19 mouse cellular contexts compared by ENCODE assay signal in the genomic region with DNA sequence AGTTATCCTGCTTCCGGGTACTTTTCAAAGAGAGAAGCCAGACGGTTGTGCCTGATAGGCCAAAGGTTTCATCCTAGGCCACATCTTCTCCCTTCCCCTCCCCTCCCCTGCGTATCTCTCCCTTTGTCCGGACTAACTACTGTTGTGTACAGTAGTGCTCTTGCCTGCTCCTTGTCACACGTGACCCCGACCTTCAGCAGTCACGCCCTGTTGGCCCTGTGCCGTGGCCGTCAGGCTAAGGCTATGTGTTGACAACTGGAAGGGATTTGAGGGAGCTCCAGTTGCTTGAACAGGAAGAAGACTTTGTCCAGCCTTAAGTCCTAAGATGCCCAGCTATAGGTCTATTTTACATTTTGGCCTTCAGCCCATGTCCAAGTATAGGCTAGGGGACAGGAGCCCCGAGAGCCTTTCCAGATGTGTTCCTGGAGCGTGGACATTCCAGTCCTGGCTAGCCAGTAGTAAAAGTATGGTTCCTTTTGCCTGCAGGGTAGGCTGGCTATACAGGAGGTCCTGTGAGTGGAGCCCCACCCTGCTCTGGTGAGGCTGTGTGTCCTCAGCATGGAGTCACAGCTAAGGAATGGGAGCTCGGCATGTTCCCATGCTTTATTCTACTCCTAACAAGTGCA. TPM values are rescaled to one million over a fixed set of nuclear protein-coding genes. Genes with fewer than 3 reads are reported as not detected.
DNase-seq lines count a peak whose midpoint lies in the region; ATAC-seq and TF ChIP-seq lines count a peak whose summit lies in the region.
"Had no signal": no experiment of that assay in that cellular context is flagged by ENCODE, and none has a peak within 500 bp of the region (broad histone marks: within the 10 kb centered on the region; RNA-seq: fewer than 3 reads in every experiment).

No protein-coding gene starts in this region.

- 65% methylated on average over 12 of the region's 12 CpGs for WGBS in heart, embryonic 15.5 days
- WGBS in neural tube, embryonic 13.5 days = 89% methylated on average over 12 of the region's 12 CpGs
- WGBS in neural tube, embryonic 15.5 days = 94% methylated on average over 12 of the region's 12 CpGs
- WGBS in cerebellum, adult 2 months = 90% methylated on average over 12 of the region's 12 CpGs

- H3K9me3 ChIP-seq in heart, embryonic 15.5 days (replicated peaks) = no peaks in the 10 kb centered on the region
- H3K9me3 ChIP-seq in neural tube, embryonic 13.5 days = no peaks in the 10 kb centered on the region
- no peaks in the 10 kb centered on the region for H3K9me3 ChIP-seq in neural tube, embryonic 15.5 days (replicated peaks)
- H3K9me3 ChIP-seq: embryonic facial prominence, embryonic 13.5 days; forebrain, embryonic 12.5 days; midbrain, embryonic 15.5 days; neural tube, embryonic 12.5 days had no signal

- peaks cover 37% of the 10 kb centered on the region for H3K36me3 ChIP-seq in heart, embryonic 15.5 days
- H3K36me3 ChIP-seq in neural tube, embryonic 13.5 days = peaks cover 54% of the 10 kb centered on the region
- peaks cover 42% of the 10 kb centered on the region for H3K36me3 ChIP-seq in neural tube, embryonic 15.5 days

- peak; percentile 67; the same call in 1 of the 2 replicates for ATAC-seq in heart, embryonic 15.5 days (replicated peaks; ENCODE audit: insufficient number of reproducible peaks, insufficient read depth, low FRiP score, low read depth)
- peak; percentile 45; the same call in 1 of the 2 replicates for ATAC-seq in neural tube, embryonic 13.5 days (ENCODE audit: low read depth)
- no peak for ATAC-seq in neural tube, embryonic 15.5 days (ENCODE audit: low FRiP score)
- ATAC-seq: activated CD4-positive, CD25-positive, alpha-beta regulatory T cell, adult 4 months; inflammation-experienced regulatory T-cells, adult 6 months; midbrain, embryonic 15.5 days had no signal

- no peak for TF ChIP-seq POLR2A in cerebellum, adult 2 months (IDR thresholded peaks at IDR 0.05; ENCODE audit: borderline replicate concordance, insufficient read depth, low read length)

- DNase-seq in heart, postnatal 25 days (ENCODE audit: low spot score) = no peak
- peak; percentile 38 for DNase-seq in heart, postnatal 4 days
- DNase-seq in testis, postnatal 14 days (ENCODE audit: low spot score) = no peak
- no peak for DNase-seq in cerebellum, adult 2 months
- DNase-seq: cerebellum, postnatal 36 days; kidney, postnatal 25 days; retina, postnatal 1 day; spleen, adult 18-20 months had no signal

- H3K9ac ChIP-seq in heart, embryonic 15.5 days = no peak overlapping the region
- H3K9ac ChIP-seq in neural tube, embryonic 13.5 days = no peak overlapping the region
- H3K9ac ChIP-seq in neural tube, embryonic 15.5 days (replicated peaks) = no peak overlapping the region
- H3K9ac ChIP-seq: embryonic facial prominence, embryonic 13.5 days; forebrain, embryonic 12.5 days; liver, embryonic 14.5 days; midbrain, embryonic 15.5 days; neural tube, embryonic 12.5 days had no signal

- H3K27me3 ChIP-seq in heart, embryonic 15.5 days = no peaks in the 10 kb centered on the region
- no peaks in the 10 kb centered on the region for H3K27me3 ChIP-seq in neural tube, embryonic 13.5 days
- no peaks in the 10 kb centered on the region for H3K27me3 ChIP-seq in neural tube, embryonic 15.5 days (replicated peaks)
- H3K27me3 ChIP-seq in cerebellum, adult 2 months (ENCODE audit: control insufficient read depth, insufficient read depth, low read length) = no peaks in the 10 kb centered on the region
- H3K27me3 ChIP-seq: embryonic facial prominence, embryonic 13.5 days; forebrain, embryonic 12.5 days; midbrain, embryonic 15.5 days; neural tube, embryonic 12.5 days had no signal

- no peak overlapping the region for H3K27ac ChIP-seq in heart, embryonic 15.5 days
- H3K27ac ChIP-seq in neural tube, embryonic 13.5 days (replicated peaks) = no peak overlapping the region
- no peak overlapping the region for H3K27ac ChIP-seq in neural tube, embryonic 15.5 days (replicated peaks)
- no peak overlapping the region for H3K27ac ChIP-seq in cerebellum, adult 2 months (ENCODE audit: insufficient read depth, low read length)
- H3K27ac ChIP-seq: embryonic facial prominence, embryonic 13.5 days; forebrain, embryonic 12.5 days; liver, embryonic 14.5 days; midbrain, embryonic 15.5 days; neural tube, embryonic 12.5 days had no signal

- intact Hi-C loops in heart, postnatal 25 days (cut with DNase I) = no loop called here

- H3K4me1 ChIP-seq in heart, embryonic 15.5 days (replicated peaks) = 0 out of 2 replicates have a peak, but pooled peaks cover 5% of the 10 kb centered on the region
- no peaks in the 10 kb centered on the region for H3K4me1 ChIP-seq in neural tube, embryonic 13.5 days (replicated peaks)
- H3K4me1 ChIP-seq in neural tube, embryonic 15.5 days = no peaks in the 10 kb centered on the region
- H3K4me1 ChIP-seq in cerebellum, adult 2 months (ENCODE audit: control insufficient read depth, insufficient read depth, low read length) = no peaks in the 10 kb centered on the region
- H3K4me1 ChIP-seq: embryonic facial prominence, embryonic 13.5 days; forebrain, embryonic 12.5 days; midbrain, embryonic 15.5 days; neural tube, embryonic 12.5 days had no signal

- H3K4me2 ChIP-seq in heart, embryonic 15.5 days = no peak overlapping the region
- H3K4me2 ChIP-seq in neural tube, embryonic 13.5 days = no peak overlapping the region
- no peak overlapping the region for H3K4me2 ChIP-seq in neural tube, embryonic 15.5 days
- H3K4me2 ChIP-seq: embryonic facial prominence, embryonic 13.5 days; forebrain, embryonic 12.5 days; midbrain, embryonic 15.5 days; neural tube, embryonic 12.5 days had no signal

- H3K4me3 ChIP-seq in heart, embryonic 15.5 days = no peak overlapping the region
- H3K4me3 ChIP-seq in neural tube, embryonic 13.5 days = no peak overlapping the region
- no peak overlapping the region for H3K4me3 ChIP-seq in neural tube, embryonic 15.5 days (replicated peaks)
- H3K4me3 ChIP-seq in cerebellum, adult 2 months (replicated peaks; ENCODE audit: insufficient read depth, low read depth, low read length) = no peak overlapping the region
- H3K4me3 ChIP-seq: embryonic facial prominence, embryonic 13.5 days; forebrain, embryonic 12.5 days; midbrain, embryonic 15.5 days; neural tube, embryonic 12.5 days had no signal

- TF ChIP-seq CTCF in cerebellum, adult 2 months (IDR thresholded peaks at IDR 0.05; ENCODE audit: borderline replicate concordance, insufficient read depth, low read depth, low read length) = no peak

RNA-seq across cellular contexts. Expression of a gene that starts 47.3 kb away (rescaled TPM):
- 0.34 and 0.71 TPM in 2 replicates for polyA plus RNA-seq in heart, embryonic 15.5 days (2015; fragmentation: Nextera tagmentation; extraction: Ambion mirVana)
- total RNA-seq in heart, postnatal 25 days (2021) = not detected
- 1.9 and 2.0 TPM in 2 replicates for polyA plus RNA-seq in neural tube, embryonic 13.5 days (2015; fragmentation: Nextera tagmentation; extraction: Ambion mirVana)
- polyA plus RNA-seq in neural tube, embryonic 15.5 days (2015; fragmentation: Nextera tagmentation; extraction: Ambion mirVana) = 1.5 and 2.7 TPM in 2 replicates
- not detected for total RNA-seq in heart, postnatal 4 days (2021)
- polyA plus RNA-seq in cerebellum, adult 2 months (2012; rRNA removed) = 5.1 TPM in 2 replicates
- total RNA-seq: heart, postnatal 14 days had no signal
- polyA plus RNA-seq: activated CD4-positive, CD25-positive, alpha-beta regulatory T cell, adult 4 months; inflammation-experienced regulatory T-cells, adult 6 months had no signal
